Mouse (Mus musculus): ENCODE measurements around the gene Zfp511.

GRCm38 (mm10) chr7:140080503-140081156 is 44.4 kb downstream of the Zfp511 start:
- TF ChIP-seq GATA1 (IDR thresholded peaks at IDR 0.05; ENCODE audit: borderline replicate concordance, low read length) (no peak), FLI1 (IDR thresholded peaks at IDR 0.05; ENCODE audit: low read length) (no peak)
